Mouse (Mus musculus) testis, adult 2 months (tissue): ENCODE measurements around the gene Pcyt2.

Experiments used
- CTCF ChIP-seq: fragments of 200-500 bp; IDR thresholded peaks from 2 replicates; pipeline ENCODE4 v1.5.1; 2012; ENCODE audit warnings: low read depth, mild to moderate bottlenecking, inconsistent platforms, low read length, moderate library complexity; ENCODE audit not compliant: control insufficient read depth, insufficient read depth, insufficient replicate concordance
- POLR2A ChIP-seq: fragments of 200-500 bp; IDR thresholded peaks from 2 replicates; pipeline ENCODE4 v1.6.1; 2012; ENCODE audit warnings: low read depth, mild to moderate bottlenecking, inconsistent platforms, low read length, moderate library complexity; ENCODE audit not compliant: control insufficient read depth

DNA sequence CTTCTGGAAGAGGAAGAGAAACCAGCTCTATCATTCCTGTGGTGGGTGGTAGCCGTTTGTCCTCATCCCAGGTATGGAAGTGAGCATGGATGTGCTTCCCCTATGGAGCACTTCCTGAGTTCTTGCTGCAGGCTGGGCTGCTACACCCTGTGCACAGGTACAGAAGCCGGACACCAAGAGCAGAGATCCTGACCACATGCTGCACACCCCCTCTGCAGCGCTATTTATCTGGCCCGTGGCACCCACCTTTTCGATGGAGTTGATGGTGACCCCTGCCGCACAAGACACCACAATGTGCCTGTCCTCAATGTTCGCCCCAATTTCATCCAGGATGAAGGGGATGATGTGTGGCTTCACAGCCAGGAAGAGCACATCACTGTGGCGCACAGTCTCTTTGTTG, 24.1 kb upstream of the Pcyt2 start:
- TF ChIP-seq CTCF (no peak), POLR2A (no peak)
